Mouse (Mus musculus) ZHBTc4 (cell line): ENCODE results near the gene Ranbp3.

Experiments
- DNase-seq: peaks from one replicate; pipeline ENCODE4 v3.0.0-alpha.2; 2011; ENCODE audit warnings: low read depth, low spot score

The Ranbp3 gene

GRCm38 (mm10) chr17:56672941-56673646 is at the start of gene Ranbp3:
Ranbp3 (plus strand) TSS chr17:56673294.
- peak; percentile 100 for DNase-seq

- DNase-seq, result no peak
Observed at GRCm38 (mm10) chr17:56625495-56625894, 47.6 kb upstream of the Ranbp3 start.

GRCm38 (mm10) chr17:56626260-56626659 is 46.8 kb upstream of the Ranbp3 start:
- DNase-seq, result peak; percentile 25

- peak; percentile 99 for DNase-seq
Observed at GRCm38 (mm10) chr17:56626754-56627470, 46.2 kb upstream of the Ranbp3 start, which contains the start of gene Lonp1. Lonp1 (minus strand) TSS chr17:56626887.

GRCm38 (mm10) chr17:56627530-56628277 is 45.4 kb upstream of the Ranbp3 start, which contains the start of gene Catsperd:
Catsperd (plus strand) TSS chr17:56628143.
- peak; percentile 75 for DNase-seq

- peak; percentile 30 for DNase-seq
Observed at GRCm38 (mm10) chr17:56629800-56630781, 43.0 kb upstream of the Ranbp3 start.

GRCm38 (mm10) chr17:56631807-56632206 is 41.3 kb upstream of the Ranbp3 start:
- peak; percentile 97 for DNase-seq

GRCm38 (mm10) chr17:56634023-56634422 is 39.1 kb upstream of the Ranbp3 start:
- no peak for DNase-seq

GRCm38 (mm10) chr17:56643237-56643636 is 29.9 kb upstream of the Ranbp3 start:
- no peak for DNase-seq

- DNase-seq, result no peak
Observed at GRCm38 (mm10) chr17:56647546-56647945, 25.5 kb upstream of the Ranbp3 start.

- peak; percentile 78 for DNase-seq
Observed at GRCm38 (mm10) chr17:56651801-56652200, 21.3 kb upstream of the Ranbp3 start.

GRCm38 (mm10) chr17:56654771-56655170 is 18.3 kb upstream of the Ranbp3 start:
- DNase-seq, result no peak

GRCm38 (mm10) chr17:56655311-56655710 is 17.8 kb upstream of the Ranbp3 start:
- no peak for DNase-seq

GRCm38 (mm10) chr17:56656171-56656570 is 16.9 kb upstream of the Ranbp3 start:
- DNase-seq, result no peak

GRCm38 (mm10) chr17:56663659-56664058 is 9.4 kb upstream of the Ranbp3 start:
- DNase-seq, result no peak

- peak; percentile 94 for DNase-seq
Observed at GRCm38 (mm10) chr17:56664333-56664732, 8.8 kb upstream of the Ranbp3 start.

- no peak for DNase-seq
Observed at GRCm38 (mm10) chr17:56666384-56666783, 6.7 kb upstream of the Ranbp3 start.

GRCm38 (mm10) chr17:56667591-56667990 is 5.5 kb upstream of the Ranbp3 start:
- DNase-seq, result no peak

GRCm38 (mm10) chr17:56668384-56669144 is 4.5 kb upstream of the Ranbp3 start:
- DNase-seq, result peak; percentile 91

GRCm38 (mm10) chr17:56669766-56670165 is 3.3 kb upstream of the Ranbp3 start:
- DNase-seq, result no peak
